Mouse (Mus musculus) liver, embryonic 14.5 days (tissue): ENCODE data around the gene Rplp1. TPM values are rescaled to one million over a fixed set of nuclear protein-coding genes. Genes with fewer than 3 reads are reported as not detected.

ENCODE experiments used
- ATAC-seq: fragments of 200-750 bp; cut with Nextera tagmentation; 2 replicates; pipeline ENCODE4 v1.8.0; 2017; ENCODE audit warnings: moderate number of reproducible peaks, mild to moderate bottlenecking, moderate library complexity; ENCODE audit not compliant: insufficient read depth
- DNase-seq, 3 experiments: peaks; one replicate each; pipeline ENCODE4 v3.0.0-alpha.2; 2012 to 2013; ENCODE audit warnings: low read depth in 3 of 3, low spot score in 3 of 3
- H3K27ac ChIP-seq: fragments of 300-500 bp; sonication (generic); 2 replicates; pipeline ENCODE4 v1.5.1; 2014; ENCODE audit warnings: moderate library complexity, mild to moderate bottlenecking, control low read depth, inconsistent platforms
- H3K27me3 ChIP-seq: fragments of 300-500 bp; sonication (generic); 2 replicates; pipeline ENCODE4 v1.6.1; 2014; ENCODE audit warnings: mild to moderate bottlenecking, low read length, moderate library complexity; ENCODE audit not compliant: control insufficient read depth, insufficient read depth
- H3K36me3 ChIP-seq: fragments of 300-500 bp; sonication (generic); replicated peaks from 2 replicates; pipeline ENCODE4 v1.6.1; 2014; ENCODE audit warnings: low read depth; ENCODE audit not compliant: control insufficient read depth, insufficient read depth
- H3K4me1 ChIP-seq, 2 experiments: fragments of 200-500 bp in 1 of 2; fragments of 300-500 bp in 1 of 2; sonication (generic) in 1 of 2; replicated peaks; 2 replicates each; pipeline ENCODE4 v1.6.1; 2012 to 2014; ENCODE audit warnings: antibody characterized with exemption in 1 of 2, inconsistent platforms in 1 of 2, low read length in 1 of 2; ENCODE audit not compliant: control insufficient read depth in 2 of 2, insufficient read depth in 2 of 2
- H3K4me2 ChIP-seq: fragments of 300-500 bp; sonication (generic); 2 replicates; pipeline ENCODE4 v1.6.1; 2014; ENCODE audit warnings: low read depth, mild to moderate bottlenecking, control low read depth, moderate library complexity
- H3K4me3 ChIP-seq, 2 experiments: fragments of 200-500 bp in 1 of 2; fragments of 300-500 bp in 1 of 2; sonication (generic) in 1 of 2; 2 replicates each; pipeline ENCODE4 v1.5.1; 2012 to 2014; ENCODE audit warnings: low read depth in 2 of 2, low read length in 2 of 2, mild to moderate bottlenecking in 2 of 2, control low read depth in 1 of 2, inconsistent platforms in 1 of 2, moderate library complexity in 1 of 2; ENCODE audit not compliant: insufficient read depth in 1 of 2
- H3K9ac ChIP-seq: fragments of 300-500 bp; sonication (generic); replicated peaks from 2 replicates; pipeline ENCODE4 v1.6.1; 2014; ENCODE audit warnings: mild to moderate bottlenecking, control low read depth, moderate library complexity
- H3K9me3 ChIP-seq: fragments of 300-500 bp; sonication (generic); 2 replicates; pipeline ENCODE4 v1.6.1; 2016; ENCODE audit warnings: low read length, mixed read lengths; ENCODE audit not compliant: control insufficient read depth
- CTCF ChIP-seq: IDR thresholded peaks from 2 replicates; pipeline ENCODE4 v1.5.1; 2016; ENCODE audit warnings: antibody characterized with exemption, low read depth, control low read depth
- EP300 ChIP-seq: IDR thresholded peaks from 2 replicates; pipeline ENCODE4 v1.6.1; 2016; ENCODE audit warnings: antibody characterized with exemption, low read depth
- WGBS: fragments of 180-500 bp; shearing (Covaris S2); extraction: QIAGEN DNeasy Blood & Tissue Kit; methylation state at CpG from one replicate; pipeline ENCODE4 v1.1.7; 2014; ENCODE audit not compliant: insufficient replicate concordance; 5-methylcytosine and 5-hydroxymethylcytosine counted together
- polyA plus RNA-seq, 2 experiments: library from polyadenylated mRNA; depleted of rRNA in 1 of 2; stranded (reverse) in 1 of 2; unstranded in 1 of 2; fragments of >200 nt; fragmentation: Nextera tagmentation in 1 of 2; extraction: Ambion mirVana in 1 of 2; gene quantifications; 2 replicates each; pipeline versions ENCODE4 v1.2.1 to v1.2.3; 2012 to 2014

Rplp1 gene
- polyA plus RNA-seq, 2 experiments: 1,562 to 6,111 TPM

- 44% methylated on average over 6 of the region's 6 CpGs for WGBS
- no peak for DNase-seq
- no peak overlapping the region for H3K4me2 ChIP-seq
- H3K9ac ChIP-seq: no peak overlapping the region
- H3K27ac ChIP-seq: no peak overlapping the region
- no peak for TF ChIP-seq EP300
- TF ChIP-seq CTCF: no peak
- H3K9me3 ChIP-seq: no peaks in the 10 kb centered on the region
- no peaks in the 10 kb centered on the region for H3K4me1 ChIP-seq
- no peak overlapping the region for H3K4me3 ChIP-seq
- no peaks in the 10 kb centered on the region for H3K27me3 ChIP-seq
- ATAC-seq: no peak
- H3K36me3 ChIP-seq: no peaks in the 10 kb centered on the region
Observed at GRCm38 (mm10) chr9:61871839-61872238, 42.5 kb downstream of the Rplp1 start.

DNA sequence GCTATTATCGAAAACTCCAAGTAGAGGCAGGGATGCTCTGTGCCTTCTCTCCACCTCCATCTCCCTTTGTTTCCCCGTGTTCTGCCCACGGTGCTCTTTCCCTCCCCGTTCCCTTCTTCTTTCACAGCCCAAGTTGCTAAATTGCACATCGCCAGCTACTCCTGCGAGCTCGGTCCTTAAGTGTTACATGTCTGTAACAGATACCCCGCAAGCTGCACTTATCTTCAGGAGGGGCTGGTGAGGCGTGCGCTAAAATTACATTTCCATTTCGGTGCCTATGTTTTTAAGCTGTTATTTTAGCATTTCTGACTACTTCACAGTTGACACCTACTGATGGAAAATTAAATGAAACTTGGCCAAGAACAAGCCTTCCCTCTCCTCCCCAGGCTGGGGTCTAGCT, 46.7 kb downstream of the Rplp1 start:
- H3K9me3 ChIP-seq: no peaks in the 10 kb centered on the region
- H3K4me3 ChIP-seq: no peak overlapping the region
- no peak overlapping the region for H3K4me2 ChIP-seq
- WGBS: 70% methylated on average over 11 of the region's 11 CpGs
- no peak overlapping the region for H3K27ac ChIP-seq
- H3K4me1 ChIP-seq: no peaks in the 10 kb centered on the region
- no peak overlapping the region for H3K9ac ChIP-seq
- no peaks in the 10 kb centered on the region for H3K36me3 ChIP-seq
- no peaks in the 10 kb centered on the region for H3K27me3 ChIP-seq
- no peak for DNase-seq
- ATAC-seq: no peak
- no peak for TF ChIP-seq EP300
- no peak for TF ChIP-seq CTCF

Other genes starting within 250 kb of the Rplp1 start
- gene Kif23, start 32.2 kb upstream of the Rplp1 start, polyA plus RNA-seq (2012; rRNA removed): 27.9 and 44.3 TPM in 2 replicates
- 61.9 and 68.8 TPM in 2 replicates for gene Kif23, start 32.2 kb upstream of the Rplp1 start, polyA plus RNA-seq (2014; fragmentation: Nextera tagmentation; extraction: Ambion mirVana)
- gene Paqr5, start 112.3 kb upstream of the Rplp1 start, polyA plus RNA-seq (2012; rRNA removed): 0.11 and 0.26 TPM in 2 replicates
- gene Paqr5, start 112.3 kb upstream of the Rplp1 start, polyA plus RNA-seq (2014; fragmentation: Nextera tagmentation; extraction: Ambion mirVana): 0.08 and 0.13 TPM in 2 replicates
- gene Glce, start 208.1 kb upstream of the Rplp1 start, polyA plus RNA-seq (2012; rRNA removed): 1.9 and 2.7 TPM in 2 replicates
- 5.6 and 7.4 TPM in 2 replicates for gene Glce, start 208.1 kb upstream of the Rplp1 start, polyA plus RNA-seq (2014; fragmentation: Nextera tagmentation; extraction: Ambion mirVana)